13 mouse cellular contexts compared by ENCODE assay signal in the genomic region with DNA sequence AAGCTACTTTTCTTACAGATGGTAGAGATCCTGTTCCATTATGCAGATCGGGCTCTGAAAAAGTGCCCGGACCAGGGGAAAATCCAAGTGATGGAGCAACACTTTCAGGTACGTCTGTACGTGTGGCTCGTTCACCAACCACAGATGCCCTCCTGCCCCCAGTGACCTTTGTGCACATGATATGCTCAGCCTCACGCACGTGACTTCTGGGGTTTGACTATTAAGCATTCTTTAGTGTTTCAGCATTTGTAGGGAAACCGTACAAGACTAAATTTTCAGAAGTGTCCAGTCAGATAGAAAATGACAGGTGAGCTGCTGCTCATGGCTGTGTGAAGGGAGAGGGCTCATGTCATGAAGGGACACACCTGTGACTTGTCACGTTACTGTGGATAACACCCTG.
"Had no signal": no experiment of that assay in that cellular context is flagged by ENCODE, and none has a peak within 500 bp of the region (broad histone marks: within the 10 kb centered on the region; RNA-seq: fewer than 3 reads in every experiment).

No protein-coding gene starts in this region.

- DNase-seq: left cerebral cortex, postnatal 4 days; lung, embryonic 14.5 days; lung, postnatal 10 days; lung, postnatal 4 days; midbrain, embryonic 14.5 days; right cerebral cortex, adult 18-20 months; right cerebral cortex, postnatal 25 days; thymus, postnatal 36 days had no signal

- H3K4me3 ChIP-seq: limb, embryonic 13.5 days; liver, embryonic 15.5 days; midbrain, embryonic 10.5 days; myocyte; neural tube, embryonic 15.5 days had no signal

- H3K27me3 ChIP-seq: limb, embryonic 13.5 days; liver, embryonic 15.5 days; neural tube, embryonic 15.5 days had no signal

- H3K4me1 ChIP-seq: limb, embryonic 13.5 days; liver, embryonic 15.5 days; midbrain, embryonic 10.5 days; neural tube, embryonic 15.5 days had no signal

- H3K9ac ChIP-seq: limb, embryonic 13.5 days; liver, embryonic 15.5 days; lung, embryonic 14.5 days; neural tube, embryonic 15.5 days had no signal

- H3K9me3 ChIP-seq: limb, embryonic 13.5 days; liver, embryonic 15.5 days; neural tube, embryonic 15.5 days had no signal

- H3K4me2 ChIP-seq: limb, embryonic 13.5 days; liver, embryonic 15.5 days; lung, embryonic 14.5 days; neural tube, embryonic 15.5 days had no signal

- H3K27ac ChIP-seq: limb, embryonic 13.5 days; liver, embryonic 15.5 days; midbrain, embryonic 10.5 days; neural tube, embryonic 15.5 days had no signal
